Mouse (Mus musculus) thymus, postnatal 4 days (tissue): ENCODE measurements around the gene Nacc2.

ENCODE experiments used
- DNase-seq: peaks from one replicate; pipeline ENCODE4 v3.0.0; 2021

Nacc2 gene

DNA sequence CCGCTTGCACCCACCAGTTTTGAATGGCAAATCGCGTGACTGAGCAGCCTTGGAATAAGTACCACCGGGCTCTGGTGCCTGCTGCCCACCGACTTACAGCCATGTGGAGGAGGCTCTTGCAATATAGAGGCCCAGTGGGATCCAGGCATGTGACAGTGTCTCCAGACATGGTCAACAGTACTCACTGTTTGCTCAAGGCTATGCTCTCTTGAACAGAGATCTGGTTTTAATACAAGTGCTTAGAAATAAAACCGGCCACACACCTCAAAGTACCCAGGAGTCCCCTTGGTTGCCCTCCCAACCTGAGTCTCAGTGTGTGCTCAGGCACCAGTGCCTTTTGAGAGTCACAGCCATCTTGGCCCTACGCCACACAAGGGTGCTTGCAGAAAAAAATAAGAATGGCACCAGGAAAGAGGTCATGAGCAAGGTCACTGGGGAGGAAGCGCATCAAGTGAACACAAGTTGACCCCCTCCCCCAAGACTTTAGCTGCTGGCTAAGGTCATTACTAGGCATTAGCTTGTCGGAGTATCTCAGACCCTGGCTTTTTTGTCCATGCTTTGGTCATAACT lies at the start of gene Nacc2:
Gene Nacc2, minus strand, starts transcription at position 142 of the 570 bp plus-strand sequence.
- no peak for DNase-seq

DNA sequence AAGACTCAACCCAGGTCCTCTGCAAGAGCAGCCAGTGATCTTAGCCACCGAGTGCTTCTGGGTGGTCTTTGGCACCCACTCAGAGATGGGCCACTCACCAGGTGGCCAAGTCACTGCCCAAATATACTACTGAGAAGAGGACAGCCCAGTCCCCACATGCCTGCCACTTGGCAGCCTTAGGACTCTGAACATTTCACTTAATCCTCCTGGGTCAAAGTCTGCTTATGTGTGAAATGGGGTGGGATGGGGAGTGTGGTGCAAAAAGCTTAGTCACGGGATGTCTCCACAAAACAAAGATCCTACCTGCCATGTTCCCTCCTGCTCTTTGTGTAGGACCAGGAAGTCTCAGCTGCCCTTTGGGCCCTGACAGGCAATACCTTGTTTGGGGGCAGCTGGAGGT lies 49.1 kb upstream of the Nacc2 start:
- DNase-seq = no peak

- DNase-seq = no peak
Measured at GRCm38 (mm10) chr2:26170376-26170775, 47.4 kb upstream of the Nacc2 start.

- DNase-seq = no peak
Measured at GRCm38 (mm10) chr2:26168843-26169579, 46.0 kb upstream of the Nacc2 start.

DNA sequence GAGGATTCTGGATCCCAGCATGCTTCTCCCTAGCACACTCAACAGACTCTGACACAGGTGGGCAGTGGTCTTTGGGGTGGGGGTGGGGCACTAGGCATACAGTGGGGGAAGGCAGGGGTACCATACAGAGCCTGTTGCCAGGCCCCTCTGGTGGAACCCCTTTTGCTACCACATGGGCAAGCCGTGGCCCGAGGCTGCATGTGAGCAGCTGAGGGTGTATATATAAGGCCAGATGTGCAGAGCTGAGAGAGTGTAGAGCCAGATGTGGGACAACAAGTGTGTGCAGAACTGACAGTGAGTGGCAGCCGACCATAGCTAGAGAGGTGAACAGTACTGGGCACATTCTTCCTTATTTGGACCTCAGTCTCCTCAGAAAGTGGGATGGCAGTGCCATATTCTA lies 43.9 kb upstream of the Nacc2 start:
- no peak for DNase-seq

DNA sequence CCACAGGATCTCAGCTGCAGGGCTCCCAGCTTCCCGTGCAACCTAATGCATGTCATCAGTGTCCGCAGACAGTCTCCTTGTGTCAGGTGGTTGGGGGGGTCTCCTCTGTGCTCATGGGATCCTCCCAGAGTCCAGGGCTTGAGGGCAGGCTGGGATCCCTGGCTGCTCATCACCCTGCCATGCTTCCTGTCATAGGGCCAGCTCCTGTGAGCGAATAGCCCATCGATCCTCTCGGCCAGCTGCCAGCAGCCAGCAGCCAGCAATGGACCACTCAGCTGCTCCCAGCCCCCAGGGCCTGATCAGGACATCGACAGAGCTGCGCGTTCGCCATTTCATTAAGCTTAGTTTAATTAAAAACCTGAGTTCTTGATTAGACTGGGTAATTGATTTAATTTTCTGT lies 35.0 kb upstream of the Nacc2 start:
- DNase-seq = no peak

DNA sequence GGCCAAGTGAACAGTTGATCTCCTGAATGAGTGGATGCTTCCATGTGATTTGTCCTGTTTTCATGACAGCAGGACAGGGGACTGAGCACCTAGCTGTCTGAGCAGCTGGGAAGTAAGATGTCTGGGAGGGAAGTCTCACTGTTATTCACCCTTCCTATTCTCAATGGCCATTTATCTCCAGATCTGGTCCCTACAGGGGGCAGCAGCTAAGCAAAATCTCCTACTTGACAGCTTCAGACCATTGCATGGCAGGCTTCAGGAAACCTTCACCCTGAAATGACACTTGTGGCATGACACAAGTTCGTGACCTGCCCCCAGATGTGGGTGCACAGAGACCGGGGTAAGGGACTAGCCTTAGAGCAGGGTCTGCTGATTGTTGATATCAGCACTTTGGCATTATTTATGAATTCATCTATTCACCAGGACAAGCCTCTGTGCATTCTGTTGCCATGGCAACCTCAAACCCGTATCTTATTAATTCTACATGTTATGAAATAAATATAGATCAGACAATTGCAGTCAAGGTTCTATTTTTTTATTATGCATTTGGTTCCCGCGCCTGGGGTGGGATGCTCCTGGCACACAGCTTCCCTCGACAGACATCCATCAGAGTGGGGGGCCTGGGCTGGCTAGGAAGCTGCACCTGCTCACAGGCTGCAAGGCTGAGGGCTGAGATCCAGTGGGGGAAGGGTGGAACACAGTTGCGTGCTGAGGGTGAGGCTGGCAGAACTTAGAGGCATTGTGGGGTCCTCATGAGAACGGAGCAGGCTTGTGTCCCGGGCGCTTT lies 33.4 kb upstream of the Nacc2 start:
- DNase-seq = peak; percentile 37

- DNase-seq = no peak
Measured at GRCm38 (mm10) chr2:26155737-26156136, 32.7 kb upstream of the Nacc2 start.

DNA sequence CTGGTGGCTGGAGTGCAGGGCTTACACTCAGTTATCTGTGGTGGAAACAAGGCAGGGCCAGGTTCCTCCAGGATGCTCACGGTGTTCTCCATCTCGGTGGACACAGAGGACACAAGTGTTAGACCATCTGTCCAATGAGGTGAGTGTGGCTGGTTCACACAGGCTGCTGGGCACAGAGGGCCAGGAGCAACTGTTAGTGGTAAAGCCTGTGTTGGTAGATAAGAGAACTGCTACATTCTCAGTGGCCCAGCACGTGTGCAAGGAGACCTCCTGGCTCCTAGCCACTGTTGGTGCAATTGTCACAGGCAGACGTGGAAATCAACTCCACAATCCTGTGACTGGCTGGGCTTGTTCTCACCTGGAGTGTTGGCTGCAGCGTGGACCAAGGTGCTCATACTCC lies 31.6 kb upstream of the Nacc2 start:
- no peak for DNase-seq

DNA sequence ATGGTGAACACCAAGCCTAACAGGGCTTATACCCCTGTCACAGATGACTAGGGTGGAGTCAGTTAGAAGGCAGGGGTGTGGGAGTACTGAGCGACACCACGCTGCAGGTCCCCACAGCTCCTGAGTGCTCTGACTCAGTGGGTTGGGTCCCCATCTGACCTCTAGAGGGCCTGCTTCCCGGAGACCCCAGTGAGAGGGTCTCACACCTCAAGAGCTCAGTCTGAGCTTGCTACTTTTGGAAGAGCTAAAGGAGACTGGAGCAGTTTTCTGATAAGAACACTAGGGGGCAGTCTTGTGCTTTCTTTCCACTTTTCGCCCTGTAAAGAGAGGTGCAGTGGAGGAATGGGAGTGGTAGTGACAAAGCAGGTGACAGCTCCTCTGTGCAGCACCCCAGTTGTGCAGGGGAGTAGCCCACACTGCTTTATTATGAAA lies 30.9 kb upstream of the Nacc2 start:
- peak; percentile 46 for DNase-seq

- peak; percentile 76 for DNase-seq
Measured at GRCm38 (mm10) chr2:26153295-26153694, 30.3 kb upstream of the Nacc2 start.

DNA sequence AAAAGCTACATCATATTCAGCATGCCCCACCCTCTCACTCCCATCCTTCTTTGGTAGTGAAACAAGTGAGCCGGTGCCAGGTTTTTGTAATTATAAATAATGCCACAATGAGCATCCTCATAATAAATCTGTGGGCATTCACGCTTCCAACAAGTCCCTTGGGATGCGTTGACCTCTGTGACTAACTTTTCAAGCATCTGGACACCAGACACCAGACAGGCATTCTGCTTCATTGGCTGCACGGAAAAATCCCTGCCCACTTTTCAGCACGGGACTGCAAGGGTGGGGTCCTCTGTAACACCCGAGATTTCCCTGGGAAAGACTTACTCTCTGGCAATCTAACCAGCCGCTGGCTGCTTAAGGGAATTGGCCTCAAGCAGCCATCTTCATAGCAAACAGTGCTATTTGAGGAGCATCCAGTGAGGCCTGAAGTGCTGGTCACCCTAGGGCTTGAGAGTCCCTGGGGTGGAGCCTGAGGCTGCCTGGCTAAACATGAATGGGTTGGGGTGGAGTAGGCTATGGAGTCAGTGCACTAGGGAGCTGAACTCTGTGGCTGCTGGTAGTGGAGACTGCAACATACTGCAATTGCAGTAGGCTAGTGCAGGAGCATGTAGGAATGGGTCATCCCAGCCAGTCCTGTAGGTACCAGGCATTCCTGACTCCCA lies 24.8 kb upstream of the Nacc2 start:
- no peak for DNase-seq

- DNase-seq = no peak
Measured at GRCm38 (mm10) chr2:26146337-26147042, 23.5 kb upstream of the Nacc2 start.

- DNase-seq = no peak
Measured at GRCm38 (mm10) chr2:26145113-26145512, 22.1 kb upstream of the Nacc2 start.

DNA sequence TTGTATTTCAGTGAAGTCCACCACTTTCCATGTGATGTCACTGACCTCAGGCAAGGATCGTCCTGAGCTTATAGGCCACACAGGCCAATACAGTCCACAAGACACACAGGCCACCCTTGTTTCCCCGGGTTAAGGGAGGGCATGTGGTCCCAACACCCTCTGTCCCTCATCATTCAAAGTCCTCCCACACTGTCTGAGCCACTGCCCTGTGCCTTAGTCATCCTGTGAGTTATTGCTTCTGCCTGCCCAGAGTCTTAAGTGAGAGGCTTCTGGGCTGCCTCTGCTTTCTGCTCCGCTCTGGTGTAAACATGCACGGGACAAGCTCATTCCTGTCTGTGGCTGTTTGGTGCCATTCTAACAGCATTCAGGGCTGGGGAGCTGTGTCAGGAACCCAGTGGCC lies 21.3 kb upstream of the Nacc2 start:
- no peak for DNase-seq

- no peak for DNase-seq
Measured at GRCm38 (mm10) chr2:26143556-26143955, 20.5 kb upstream of the Nacc2 start.

GRCm38 (mm10) chr2:26142986-26143385 lies 20.0 kb upstream of the Nacc2 start:
- no peak for DNase-seq

GRCm38 (mm10) chr2:26141893-26142635 lies 19.0 kb upstream of the Nacc2 start:
- peak; percentile 66 for DNase-seq

DNA sequence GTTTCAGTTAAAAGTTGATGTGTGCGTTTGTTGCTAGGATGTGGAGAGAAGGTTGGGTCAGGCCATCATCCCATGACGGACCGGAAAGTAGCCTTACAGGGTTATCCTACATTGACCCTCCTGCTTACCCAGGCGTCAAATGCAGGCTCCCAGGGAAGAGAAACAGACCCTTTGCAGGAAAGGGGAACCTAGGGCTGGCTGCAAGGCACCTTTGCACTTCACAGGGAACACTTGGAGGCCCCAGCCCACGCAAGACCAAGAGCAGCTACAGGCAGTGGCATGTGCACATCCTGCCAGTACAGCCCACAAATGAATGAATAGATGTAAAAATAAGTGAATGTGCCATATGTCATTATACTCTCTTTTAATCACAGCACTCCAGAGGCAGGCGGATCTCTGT lies 17.9 kb upstream of the Nacc2 start:
- peak; percentile 52 for DNase-seq

DNA sequence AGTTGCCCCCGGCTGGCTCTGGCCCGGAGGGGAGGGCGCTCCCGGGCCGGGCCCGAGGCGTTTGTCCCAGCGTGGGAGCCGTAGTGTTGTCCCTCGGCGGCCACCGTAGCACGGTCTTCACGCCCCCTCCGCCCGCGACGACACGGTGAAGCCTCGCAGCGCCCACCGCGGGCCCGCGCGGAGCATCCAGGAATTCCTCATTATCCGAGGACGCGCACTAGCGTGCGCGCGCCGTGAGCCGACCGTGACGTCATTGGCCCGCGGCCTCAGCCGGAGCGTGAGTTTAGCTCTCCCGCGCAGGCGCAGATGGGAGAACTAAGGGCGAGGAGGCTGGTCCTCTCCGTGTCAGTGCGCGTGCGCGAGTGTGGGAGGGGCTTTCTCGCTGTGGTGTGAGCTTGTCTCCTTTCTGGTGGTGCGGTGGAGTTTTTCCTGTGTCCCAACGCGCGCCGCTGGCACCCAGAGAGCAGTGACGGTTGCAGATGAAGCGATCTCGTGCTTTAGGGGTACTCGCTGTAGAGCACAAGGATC lies 17.3 kb upstream of the Nacc2 start:
- DNase-seq = peak; percentile 100

GRCm38 (mm10) chr2:26139545-26140206 lies 16.7 kb upstream of the Nacc2 start:
- no peak for DNase-seq
